9 mouse cellular contexts compared by ENCODE assay signal in genomic region chr4:89532462-89532861, GRCm38 (mm10).
A peak's percentile ranks its signal among the peaks of the same experiment; 100 is the strongest.
DNase-seq lines count a peak whose midpoint lies in the region; ATAC-seq and TF ChIP-seq lines count a peak whose summit lies in the region.
"Had no signal": no experiment of that assay in that cellular context is flagged by ENCODE, and none has a peak within 500 bp of the region (broad histone marks: within the 10 kb centered on the region; RNA-seq: fewer than 3 reads in every experiment).

No protein-coding gene starts in this region.

- H3K9ac ChIP-seq in CH12.LX (ENCODE audit: insufficient read depth, low read depth) = peak overlapping the region; percentile 86; the same call in 1 of the 2 replicates
- H3K9ac ChIP-seq: liver, embryonic 15.5 days; stomach, embryonic 15.5 days had no signal

- in situ Hi-C loops in CH12.LX (cut with MboI; ENCODE audit: low pct_ligation_motif_present, low pct_unique_long_range_greater_than_20kb, low sequenced_read_pairs) = no loop called here

- H3K27ac ChIP-seq in CH12.LX (ENCODE audit: insufficient read depth, low read depth) = peak overlapping the region; percentile 96
- H3K27ac ChIP-seq: liver, embryonic 15.5 days; stomach, embryonic 15.5 days had no signal

- dilution Hi-C loops in CH12.LX (cut with MboI; ENCODE audit: extremely low pct_ligation_motif_present, extremely low pct_unique_long_range_greater_than_20kb, low sequenced_read_pairs) = no loop called here

- peaks cover 11 to 53% of the 10 kb centered on the region in 2 experiments for H3K4me1 ChIP-seq in CH12.LX (ENCODE audit: control insufficient read depth in 1 of 2, insufficient read depth in 2 of 2)
- H3K4me1 ChIP-seq: liver, embryonic 15.5 days; stomach, embryonic 15.5 days had no signal

- H3K4me3 ChIP-seq in CH12.LX (replicated peaks in 1 of 3; ENCODE audit: low read depth in 2 of 3, low read length in 2 of 3, poor library complexity in 1 of 3) = no peak overlapping the region
- H3K4me3 ChIP-seq: liver, embryonic 15.5 days; stomach, embryonic 15.5 days had no signal

- H3K27me3 ChIP-seq in CH12.LX (replicated peaks) = no peaks in the 10 kb centered on the region

- no peak for TF ChIP-seq EP300 in CH12.LX (IDR thresholded peaks at IDR 0.05; ENCODE audit: low read length)

- peak; percentile 78 for TF ChIP-seq RAD21 in CH12.LX (IDR thresholded peaks at IDR 0.05; ENCODE audit: low read depth, low read length)

- no peak for TF ChIP-seq POLR2A in CH12.LX (IDR thresholded peaks at IDR 0.05; ENCODE audit: low read depth, low read length)

- TF ChIP-seq CTCF in CH12.LX (conservative IDR thresholded peaks at IDR 0.05 in 1 of 2, IDR thresholded peaks at IDR 0.05 in 1 of 2; ENCODE audit: low read depth in 2 of 2, low read length in 2 of 2) = peak; percentile 78 to 87

- H3K9me3 ChIP-seq in CH12.LX (replicated peaks; ENCODE audit: low read length) = no peaks in the 10 kb centered on the region
- H3K9me3 ChIP-seq: liver, embryonic 15.5 days; stomach, embryonic 15.5 days had no signal

- H3K36me3 ChIP-seq in CH12.LX (replicated peaks in 1 of 2; ENCODE audit: control insufficient read depth in 1 of 2, insufficient read depth in 1 of 2, low read length in 1 of 2) = no peaks in the 10 kb centered on the region
- H3K36me3 ChIP-seq: liver, embryonic 15.5 days; stomach, embryonic 15.5 days had no signal

- ATAC-seq in activated CD4-positive, CD25-positive, alpha-beta regulatory T cell, adult 4 months = peak; percentile 68

- H3K4me2 ChIP-seq in CH12.LX (ENCODE audit: insufficient read depth, low read depth, poor library complexity, severe bottlenecking) = 0 out of 2 replicates have a peak overlapping the region, but pooled peaks have one; percentile 63
- H3K4me2 ChIP-seq: liver, embryonic 15.5 days; stomach, embryonic 15.5 days had no signal

- no peaks in the 10 kb centered on the region for H3K79me2 ChIP-seq in CH12.LX (replicated peaks; ENCODE audit: control insufficient read depth, extremely low read depth, insufficient read depth, poor library complexity, severe bottlenecking)

- peak; percentile 49 to 65 for DNase-seq in layer of hippocampus, postnatal 10 days (ENCODE audit: low spot score in 2 of 2)
- no peak for DNase-seq in layer of hippocampus, adult 9-11 months
- DNase-seq in CH12.LX (ENCODE audit: extremely low read depth) = no peak
- peak; percentile 61 for DNase-seq in embryo, embryonic 10.5 days (ENCODE audit: low spot score)
- peak; percentile 39 for DNase-seq in kidney, postnatal 14 days
- peak; percentile 61 for DNase-seq in naive thymus-derived CD4-positive, alpha-beta T cell, adult 2 months (ENCODE audit: low read depth)

TF ChIP-seq in CH12.LX, 34 proteins besides CTCF, POLR2A, EP300 and RAD21:
- TF ChIP-seq ELF1 (IDR thresholded peaks at IDR 0.05; ENCODE audit: low read depth, low read length) = peak; percentile 55; the same call in 1 of the 2 replicates
- peak; percentile 72 for TF ChIP-seq SMC3 (IDR thresholded peaks at IDR 0.05; ENCODE audit: low read depth, low read length)
- no peak for TF ChIP-seq PAX5 (IDR thresholded peaks at IDR 0.05; ENCODE audit: low read length)
- peak; percentile 68 for TF ChIP-seq IRF4 (IDR thresholded peaks at IDR 0.05; ENCODE audit: low read depth, low read length)
- TF ChIP-seq MYC (IDR thresholded peaks at IDR 0.05; ENCODE audit: low read depth, low read length) = peak; percentile 80; the same call in 1 of the 2 replicates

Comparison
In these comparisons a context has a peak if more than half of its experiments do, and no peak if none do; other contexts are left out.
1. DNase-seq: peak in layer of hippocampus, postnatal 10 days (2 of 2), embryo, embryonic 10.5 days (single experiment), kidney, postnatal 14 days (single experiment) and naive thymus-derived CD4-positive, alpha-beta T cell, adult 2 months (single experiment); none in layer of hippocampus, adult 9-11 months (single experiment) and CH12.LX (single experiment).